Mouse (Mus musculus) spleen, postnatal 0 days (tissue): Measurements from ENCODE around the gene Mrpl16. TPM values are rescaled to one million over a fixed set of nuclear protein-coding genes. Genes with fewer than 3 reads are reported as not detected.

Experiments used
- polyA plus RNA-seq: library from polyadenylated mRNA; unstranded; fragments of >200 nt; fragmentation: Nextera tagmentation; extraction: Ambion mirVana; gene quantifications from 2 replicates; pipeline ENCODE4 v1.2.1, GENCODE M21; 2015

Mrpl16 gene
- polyA plus RNA-seq = 39.4 and 45.3 TPM in 2 replicates

DNA sequence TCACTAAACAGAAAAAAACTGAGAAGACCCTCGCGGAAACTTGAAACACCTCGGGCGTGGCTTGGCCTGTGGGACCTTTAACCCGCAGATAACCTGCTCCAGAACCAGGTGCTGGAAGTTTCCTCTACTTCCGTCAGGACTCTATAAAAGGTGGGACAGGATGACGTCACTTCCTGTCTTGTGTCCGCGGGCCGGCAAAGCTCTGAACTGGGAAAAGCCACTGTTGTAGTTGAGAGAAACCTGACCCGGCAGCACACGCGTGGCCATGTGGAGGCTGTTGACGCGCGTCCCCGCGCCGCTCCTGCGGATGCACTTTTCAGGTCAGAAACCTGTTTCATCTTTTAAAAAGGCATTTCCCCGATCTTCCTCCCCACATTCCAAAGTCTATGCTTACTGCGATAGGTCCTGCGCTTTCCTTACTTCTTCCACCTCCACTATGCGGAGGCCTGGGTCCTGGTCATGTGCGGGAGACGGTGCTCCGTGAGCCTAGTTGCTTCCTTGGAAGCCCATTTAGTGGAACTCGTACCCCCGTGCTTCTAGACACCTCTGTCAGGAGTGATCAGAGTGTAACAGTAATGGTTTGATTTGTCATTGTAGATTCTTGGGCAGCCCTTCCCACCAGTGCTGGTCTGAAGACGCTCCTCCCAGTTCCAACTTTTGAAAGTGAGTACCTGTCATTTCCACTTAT, at the start of gene Mrpl16:
TSS of gene Mrpl16 (plus strand) at position 187 of the 688 bp plus-strand sequence.

DNA sequence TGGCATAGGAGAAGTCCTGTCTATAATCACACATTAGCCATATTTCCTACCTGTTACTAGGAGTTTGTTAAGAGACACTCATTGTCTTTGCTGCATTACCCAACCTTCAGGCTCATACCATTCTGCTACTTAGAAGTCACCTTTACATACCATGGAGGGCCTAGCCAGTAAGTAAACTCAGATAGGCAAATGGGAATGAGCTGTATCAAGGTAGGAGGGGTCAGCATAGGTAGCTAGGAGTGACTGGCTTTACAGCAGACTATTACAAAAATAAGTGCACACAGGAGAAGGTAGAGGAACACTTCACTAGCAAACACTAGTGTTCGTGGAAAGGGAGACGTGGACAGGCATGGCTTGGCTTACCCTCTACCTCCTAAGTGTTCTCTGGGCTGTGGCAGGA, 22.9 kb upstream of the Mrpl16 start, which contains the start of gene Gif:
TSS of gene Gif (plus strand) at position 257 of the 400 bp plus-strand sequence.

DNA sequence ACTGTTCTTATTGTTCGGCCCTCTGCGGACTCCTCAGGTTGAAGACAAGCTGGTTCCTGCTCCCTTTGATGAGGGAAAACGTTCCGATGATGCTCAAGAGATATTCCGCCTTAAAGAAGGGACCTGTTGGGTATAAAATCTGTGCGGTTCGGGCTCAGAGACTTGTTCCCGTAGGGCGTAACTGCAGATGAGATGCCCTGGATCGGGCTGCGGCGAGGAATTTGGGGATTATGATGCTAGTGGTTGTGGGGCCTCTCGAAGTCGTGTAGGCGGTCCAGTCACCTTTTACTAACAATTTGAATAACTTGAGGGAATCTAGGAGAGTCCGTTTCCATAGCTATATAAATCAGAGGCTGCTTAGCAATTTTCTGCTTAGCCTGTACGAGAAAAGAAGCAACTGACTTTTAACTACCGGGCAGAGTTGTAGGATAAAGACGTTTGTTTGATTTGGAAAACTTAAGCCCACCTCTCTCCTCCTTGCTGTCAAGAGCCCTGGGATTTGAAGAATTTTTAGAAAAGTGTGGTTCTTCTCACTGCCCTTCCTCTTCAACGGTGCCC, 49.0 kb downstream of the Mrpl16 start, which contains the start of gene Stx3:
TSS of gene Stx3 (minus strand) at position 261 of the 558 bp plus-strand sequence.

Other genes with a start within 250 kb of the Mrpl16 start
- gene Ms4a4d, start 233.6 kb upstream of the Mrpl16 start, polyA plus RNA-seq = 4.6 and 6.3 TPM in 2 replicates
- 7.3 and 9.4 TPM in 2 replicates for gene Ms4a6d, start 165.5 kb upstream of the Mrpl16 start, polyA plus RNA-seq
- 3.8 and 6.4 TPM in 2 replicates for gene Ms4a2, start 146.7 kb upstream of the Mrpl16 start, polyA plus RNA-seq
- 55.4 and 73.6 TPM in 2 replicates for gene Ms4a3, start 129.5 kb upstream of the Mrpl16 start, polyA plus RNA-seq
- 0.32 and 0.40 TPM in 2 replicates for gene Oosp2, start 109.8 kb upstream of the Mrpl16 start, polyA plus RNA-seq
- 0.35 TPM in 1 of 2 replicates, not detected in the other for gene Oosp1, start 79.2 kb upstream of the Mrpl16 start, polyA plus RNA-seq
- not detected in 2 replicates for gene Oosp3, start 73.3 kb upstream of the Mrpl16 start, polyA plus RNA-seq
- 0.13 TPM in 1 of 2 replicates, not detected in the other for gene Gif, start 22.8 kb upstream of the Mrpl16 start, polyA plus RNA-seq
- 5.2 and 5.9 TPM in 2 replicates for gene Stx3, start 49.0 kb downstream of the Mrpl16 start, polyA plus RNA-seq
- not detected in 2 replicates for gene Olfr1417, start 68.8 kb downstream of the Mrpl16 start, polyA plus RNA-seq
- not detected in 2 replicates for gene Olfr1418, start 90.7 kb downstream of the Mrpl16 start, polyA plus RNA-seq
- gene Olfr1419, start 104.7 kb downstream of the Mrpl16 start, polyA plus RNA-seq = not detected in 2 replicates
- gene Olfr1420, start 116.2 kb downstream of the Mrpl16 start, polyA plus RNA-seq = 0.11 TPM in 1 of 2 replicates, not detected in the other
- 5.4 and 6.3 TPM in 2 replicates for gene Patl1, start 142.0 kb downstream of the Mrpl16 start, polyA plus RNA-seq
- gene Osbp, start 195.6 kb downstream of the Mrpl16 start, polyA plus RNA-seq = 4.3 and 4.9 TPM in 2 replicates